Mouse (Mus musculus) heart, embryonic 15.5 days (tissue): ENCODE results near the gene Brsk1. TPM values are rescaled to one million over a fixed set of nuclear protein-coding genes. Genes with fewer than 3 reads are reported as not detected.

ENCODE experiments used
- ATAC-seq: fragments of 200-750 bp; cut with Nextera tagmentation; replicated peaks from 2 replicates; pipeline ENCODE4 v1.8.0; 2017; ENCODE audit warnings: low read depth, moderate TSS enrichment; ENCODE audit not compliant: insufficient number of reproducible peaks, insufficient read depth, low FRiP score
- H3K27ac ChIP-seq: fragments of 300-500 bp; sonication (generic); 2 replicates; pipeline ENCODE4 v1.5.1; 2015; ENCODE audit warnings: mild to moderate bottlenecking, inconsistent platforms
- H3K27me3 ChIP-seq: fragments of 300-500 bp; sonication (generic); 2 replicates; pipeline ENCODE4 v1.6.1; 2015; ENCODE audit warnings: inconsistent platforms
- H3K36me3 ChIP-seq: fragments of 300-500 bp; sonication (generic); 2 replicates; pipeline ENCODE4 v1.6.1; 2015; ENCODE audit warnings: mild to moderate bottlenecking, inconsistent platforms
- H3K4me1 ChIP-seq: fragments of 300-500 bp; sonication (generic); replicated peaks from 2 replicates; pipeline ENCODE4 v1.6.1; 2015; ENCODE audit warnings: inconsistent platforms
- H3K4me2 ChIP-seq: fragments of 300-500 bp; sonication (generic); 2 replicates; pipeline ENCODE4 v1.6.1; 2015; ENCODE audit warnings: inconsistent platforms, mild to moderate bottlenecking, moderate library complexity
- H3K4me3 ChIP-seq: fragments of 300-500 bp; sonication (generic); 2 replicates; pipeline ENCODE4 v1.5.1; 2015; ENCODE audit warnings: mild to moderate bottlenecking, inconsistent platforms
- H3K9ac ChIP-seq: fragments of 300-500 bp; sonication (generic); 2 replicates; pipeline ENCODE4 v1.6.1; 2015; ENCODE audit warnings: mild to moderate bottlenecking, inconsistent platforms
- H3K9me3 ChIP-seq: fragments of 300-500 bp; sonication (generic); replicated peaks from 2 replicates; pipeline ENCODE4 v1.6.1; 2016; ENCODE audit warnings: inconsistent platforms
- WGBS: fragments of 180-500 bp; shearing (Covaris S2); methylation state at CpG from one replicate; pipeline ENCODE4 v1.1.7; 2015; ENCODE audit warnings: mixed read lengths; 5-methylcytosine and 5-hydroxymethylcytosine counted together
- polyA plus RNA-seq: library from polyadenylated mRNA; unstranded; fragments of >200 nt; fragmentation: Nextera tagmentation; extraction: Ambion mirVana; gene quantifications from 2 replicates; pipeline ENCODE4 v1.2.1, GENCODE M21; 2015

The Brsk1 gene
- polyA plus RNA-seq, 1 experiment from 2014 or later: 0.79 TPM

DNA sequence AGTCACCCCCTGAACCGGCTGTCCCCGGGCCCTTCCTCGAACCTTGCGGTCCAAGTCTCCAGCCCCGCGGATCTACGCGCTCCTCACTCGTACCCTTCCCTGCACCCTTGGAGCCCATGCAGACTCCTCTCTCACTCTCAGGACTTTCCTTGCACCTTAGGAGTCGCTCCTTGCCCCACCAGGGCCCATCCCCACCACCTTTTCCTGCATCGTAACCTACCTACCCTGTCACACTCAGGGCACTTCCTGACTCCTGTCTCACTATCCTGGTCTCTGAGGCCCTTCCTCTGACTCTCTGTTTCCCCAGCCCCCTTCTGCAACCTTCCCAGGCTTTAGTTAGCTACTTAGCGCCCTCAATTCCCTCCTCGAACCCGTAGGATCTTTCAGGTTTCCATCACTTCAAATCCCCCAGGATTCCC is 49.9 kb downstream of the Brsk1 start:
- Histone ChIP-seq H3K4me3 (peak overlapping the region; percentile 68), H3K27ac (peak overlapping the region; percentile 89), H3K27me3 (no peaks in the 10 kb centered on the region), H3K9me3 (no peaks in the 10 kb centered on the region), H3K36me3 (peaks cover 9% of the 10 kb centered on the region; the same call in 1 of the 2 replicates), H3K9ac (peak overlapping the region; percentile 76), H3K4me2 (peak overlapping the region; percentile 80), H3K4me1 (peaks cover 28% of the 10 kb centered on the region)
- peak; percentile 4 for ATAC-seq
- WGBS: under 1% methylated on average over 14 of the region's 14 CpGs

DNA sequence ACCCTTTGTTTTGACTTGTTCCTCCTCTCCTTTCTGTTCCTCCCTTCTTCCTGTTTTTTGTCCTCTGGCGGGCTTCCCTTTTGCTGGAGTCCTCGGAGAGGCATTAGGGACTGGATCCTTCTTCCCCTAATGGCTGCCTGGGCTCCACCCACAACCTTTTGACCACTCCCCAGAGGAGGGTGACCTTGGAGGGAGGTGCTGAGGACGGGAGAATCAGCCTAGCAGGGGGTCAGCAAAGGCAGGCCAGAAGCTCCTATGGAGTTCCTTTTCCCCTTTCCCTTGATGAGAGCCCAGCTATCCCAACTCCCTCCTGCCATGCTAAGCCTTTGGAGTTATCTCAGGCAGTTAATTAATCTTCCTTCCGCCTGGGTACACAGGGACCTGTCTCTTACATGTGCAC is 50.7 kb downstream of the Brsk1 start:
- Histone ChIP-seq H3K4me1 (peaks cover 28% of the 10 kb centered on the region), H3K4me2 (peak overlapping the region; percentile 80), H3K27ac (peak overlapping the region; percentile 89), H3K9ac (peak overlapping the region; percentile 76), H3K36me3 (peaks cover 15% of the 10 kb centered on the region; the same call in 1 of the 2 replicates), H3K27me3 (no peaks in the 10 kb centered on the region), H3K4me3 (peak overlapping the region; percentile 68), H3K9me3 (no peaks in the 10 kb centered on the region)
- 4% methylated on average over 4 of the region's 4 CpGs for WGBS
- no peak for ATAC-seq

DNA sequence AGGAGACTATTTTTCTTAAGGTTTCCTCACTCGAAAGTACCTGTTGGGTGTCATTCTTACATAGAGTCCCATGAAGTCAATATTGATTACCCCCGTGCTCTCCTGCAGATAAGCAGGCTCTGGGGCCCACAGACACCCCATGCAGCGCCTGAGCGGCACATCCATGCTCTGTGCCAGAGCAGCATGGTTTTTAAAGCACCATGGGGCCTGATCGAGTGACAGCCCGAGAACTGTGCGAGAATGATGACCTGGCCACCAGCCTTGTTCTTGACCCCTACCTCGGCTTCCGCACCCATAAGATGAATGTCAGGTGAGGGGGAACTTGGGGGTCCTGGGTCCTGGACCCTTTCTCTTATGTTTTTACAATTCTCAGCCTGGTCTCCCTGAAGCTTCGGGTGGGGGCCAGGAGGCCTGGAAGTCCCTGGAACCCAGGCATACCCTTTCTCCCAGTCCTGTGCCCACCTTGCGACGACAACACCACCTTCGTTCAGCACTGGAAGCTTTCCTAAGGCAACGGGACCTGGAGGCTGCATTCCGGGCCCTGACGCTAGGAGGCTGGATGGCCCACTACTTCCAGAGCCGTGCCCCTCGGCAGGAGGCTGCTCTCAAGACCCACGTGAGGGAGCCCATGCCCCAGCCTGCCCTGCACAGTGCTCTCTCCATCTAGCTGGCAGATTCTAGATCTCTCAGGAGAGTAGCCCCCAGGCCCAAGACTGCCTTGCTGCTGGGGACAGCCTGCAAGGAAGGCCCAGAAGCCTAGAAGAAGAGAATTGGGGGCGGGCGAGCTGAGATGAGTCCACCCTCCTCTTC is 51.5 kb downstream of the Brsk1 start:
- Histone ChIP-seq H3K27me3 (no peaks in the 10 kb centered on the region), H3K36me3 (peaks cover 20% of the 10 kb centered on the region; the same call in 1 of the 2 replicates), H3K9ac (peak overlapping the region; percentile 76; the same call in 1 of the 2 replicates), H3K27ac (peak overlapping the region; percentile 89), H3K4me2 (peak overlapping the region; percentile 80), H3K9me3 (no peaks in the 10 kb centered on the region), H3K4me3 (peak overlapping the region; percentile 68), H3K4me1 (peaks cover 28% of the 10 kb centered on the region)
- 79% methylated on average over 21 of the region's 21 CpGs for WGBS
- no peak for ATAC-seq

GRCm38 (mm10) chr7:4742482-4742819 is 52.0 kb downstream of the Brsk1 start:
- H3K4me2 ChIP-seq: peak overlapping the region; percentile 80; the same call in 1 of the 2 replicates
- H3K27ac ChIP-seq: no peak overlapping the region
- ATAC-seq: no peak
- H3K36me3 ChIP-seq: peaks cover 20% of the 10 kb centered on the region; the same call in 1 of the 2 replicates
- 0 out of 2 replicates have a peak overlapping the region, but pooled peaks have one; percentile 10 for H3K9ac ChIP-seq
- WGBS: 85% methylated on average over 6 of the region's 6 CpGs
- H3K4me1 ChIP-seq: peaks cover 28% of the 10 kb centered on the region
- H3K4me3 ChIP-seq: no peak overlapping the region
- H3K9me3 ChIP-seq: no peaks in the 10 kb centered on the region
- no peaks in the 10 kb centered on the region for H3K27me3 ChIP-seq

DNA sequence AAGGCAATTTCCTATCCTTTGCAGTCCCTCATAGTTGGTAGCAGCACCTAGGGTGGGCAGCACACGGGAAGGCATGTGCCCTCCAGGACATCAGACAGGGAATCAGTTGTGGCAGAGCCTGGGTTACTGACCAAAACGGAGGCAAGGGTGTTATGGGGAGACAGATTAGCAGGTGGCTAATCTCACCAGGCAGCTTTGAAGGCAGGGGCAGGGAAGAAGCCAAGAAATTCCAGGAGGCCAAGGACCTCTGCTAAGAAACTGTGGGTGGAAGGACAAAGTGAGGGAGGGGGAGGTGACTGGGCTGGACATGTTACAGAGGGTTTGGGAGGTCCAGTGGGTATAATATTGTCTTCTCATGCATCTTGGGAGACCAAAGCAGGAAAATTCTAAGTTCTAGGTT is 53.0 kb downstream of the Brsk1 start:
- H3K27me3 ChIP-seq: no peaks in the 10 kb centered on the region
- H3K4me1 ChIP-seq: peaks cover 28% of the 10 kb centered on the region
- H3K9me3 ChIP-seq: no peaks in the 10 kb centered on the region
- no peak overlapping the region for H3K4me3 ChIP-seq
- H3K9ac ChIP-seq: no peak overlapping the region
- no peak overlapping the region for H3K4me2 ChIP-seq
- H3K36me3 ChIP-seq: peaks cover 20% of the 10 kb centered on the region; the same call in 1 of the 2 replicates
- H3K27ac ChIP-seq: no peak overlapping the region
- 48% methylated on average over 2 of the region's 2 CpGs for WGBS
- ATAC-seq: no peak

- Histone ChIP-seq H3K4me2 (no peak overlapping the region), H3K36me3 (peaks cover 20% of the 10 kb centered on the region; the same call in 1 of the 2 replicates), H3K9ac (no peak overlapping the region), H3K27me3 (no peaks in the 10 kb centered on the region), H3K4me1 (peaks cover 23% of the 10 kb centered on the region), H3K4me3 (no peak overlapping the region), H3K27ac (no peak overlapping the region), H3K9me3 (no peaks in the 10 kb centered on the region)
- WGBS: 96% methylated on average over 6 of the region's 6 CpGs
- no peak for ATAC-seq
Observed at GRCm38 (mm10) chr7:4744886-4745285, 54.5 kb downstream of the Brsk1 start.

- Histone ChIP-seq H3K9ac (no peak overlapping the region), H3K4me1 (peaks cover 17% of the 10 kb centered on the region), H3K27me3 (no peaks in the 10 kb centered on the region), H3K27ac (no peak overlapping the region), H3K9me3 (no peaks in the 10 kb centered on the region), H3K36me3 (peaks cover 20% of the 10 kb centered on the region; the same call in 1 of the 2 replicates), H3K4me2 (no peak overlapping the region), H3K4me3 (no peak overlapping the region)
- no peak for ATAC-seq
- WGBS: 85% methylated on average over 22 of the region's 22 CpGs
Observed at GRCm38 (mm10) chr7:4746326-4746980, 56.0 kb downstream of the Brsk1 start.

GRCm38 (mm10) chr7:4747156-4747899 is 56.9 kb downstream of the Brsk1 start:
- H3K27me3 ChIP-seq: no peaks in the 10 kb centered on the region
- WGBS: 55% methylated on average over 9 of the region's 9 CpGs
- no peak overlapping the region for H3K9ac ChIP-seq
- H3K4me3 ChIP-seq: no peak overlapping the region
- H3K27ac ChIP-seq: no peak overlapping the region
- ATAC-seq: no peak
- peaks cover 20% of the 10 kb centered on the region; the same call in 1 of the 2 replicates for H3K36me3 ChIP-seq
- no peaks in the 10 kb centered on the region for H3K9me3 ChIP-seq
- H3K4me2 ChIP-seq: no peak overlapping the region
- peaks cover 15% of the 10 kb centered on the region for H3K4me1 ChIP-seq

DNA sequence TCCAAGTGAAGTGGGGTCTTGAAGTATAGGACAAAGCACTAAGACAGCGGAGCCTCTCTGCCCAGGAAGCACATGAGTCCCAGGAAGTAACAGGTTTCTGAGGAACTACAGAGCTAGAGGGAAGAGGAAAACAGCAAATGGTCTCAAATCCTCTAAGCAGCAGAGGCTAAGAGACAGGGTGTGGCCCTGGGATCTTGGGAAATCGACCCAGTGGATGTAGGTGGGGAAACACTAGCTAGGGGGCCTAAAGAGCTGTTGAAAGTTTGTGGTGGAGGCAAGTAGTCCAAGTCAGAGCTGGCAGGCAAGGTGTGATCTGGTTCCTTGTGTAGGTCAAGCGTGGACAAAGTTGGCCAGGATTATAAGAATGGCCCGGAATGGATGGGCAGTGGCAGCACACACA is 57.9 kb downstream of the Brsk1 start:
- 68% methylated on average over 4 of the region's 4 CpGs for WGBS
- no peak overlapping the region for H3K4me3 ChIP-seq
- no peak for ATAC-seq
- peaks cover 16% of the 10 kb centered on the region for H3K4me1 ChIP-seq
- H3K36me3 ChIP-seq: peaks cover 20% of the 10 kb centered on the region; the same call in 1 of the 2 replicates
- no peak overlapping the region for H3K9ac ChIP-seq
- H3K27ac ChIP-seq: no peak overlapping the region
- H3K4me2 ChIP-seq: no peak overlapping the region
- H3K27me3 ChIP-seq: no peaks in the 10 kb centered on the region
- no peaks in the 10 kb centered on the region for H3K9me3 ChIP-seq

- H3K4me2 ChIP-seq: no peak overlapping the region
- WGBS: 54% methylated on average over 2 of the region's 2 CpGs
Observed at GRCm38 (mm10) chr7:4749169-4749568, 58.8 kb downstream of the Brsk1 start.

More at GRCm38 (mm10) chr7:4749169-4749568, 58.8 kb downstream of the Brsk1 start:
- Histone ChIP-seq H3K4me1 (peaks cover 16% of the 10 kb centered on the region), H3K4me3 (no peak overlapping the region), H3K9ac (no peak overlapping the region), H3K9me3 (no peaks in the 10 kb centered on the region), H3K27ac (no peak overlapping the region), H3K27me3 (no peaks in the 10 kb centered on the region), H3K36me3 (peaks cover 19% of the 10 kb centered on the region; the same call in 1 of the 2 replicates)
- no peak for ATAC-seq
